Mouse (Mus musculus) heart, embryonic 16.5 days (tissue): ENCODE results near the gene Grid2. TPM values are rescaled to one million over a fixed set of nuclear protein-coding genes. Genes with fewer than 3 reads are reported as not detected.

Source experiments
- ATAC-seq: fragments of 200-750 bp; cut with Nextera tagmentation; replicated peaks from 2 replicates; pipeline ENCODE4 v1.8.0; 2017; ENCODE audit warnings: moderate number of reproducible peaks; ENCODE audit not compliant: insufficient read depth, low FRiP score; ENCODE audit errors: extremely low read depth
- H3K27ac ChIP-seq: fragments of 300-500 bp; sonication (generic); 2 replicates; pipeline ENCODE4 v1.5.1; 2014; ENCODE audit warnings: mild to moderate bottlenecking, low read length, control low read depth, moderate library complexity
- H3K27me3 ChIP-seq: fragments of 300-500 bp; sonication (generic); 2 replicates; pipeline ENCODE4 v1.6.1; 2014; ENCODE audit warnings: low read length, mixed read lengths; ENCODE audit not compliant: control insufficient read depth, insufficient read depth
- H3K36me3 ChIP-seq: fragments of 300-500 bp; sonication (generic); 2 replicates; pipeline ENCODE4 v1.6.1; 2014; ENCODE audit not compliant: control insufficient read depth, insufficient read depth
- H3K4me1 ChIP-seq: fragments of 300-500 bp; sonication (generic); 2 replicates; pipeline ENCODE4 v1.6.1; 2014; ENCODE audit warnings: low read length, mixed read lengths; ENCODE audit not compliant: control insufficient read depth, insufficient read depth
- H3K4me2 ChIP-seq: fragments of 300-500 bp; sonication (generic); 2 replicates; pipeline ENCODE4 v1.6.1; 2014; ENCODE audit warnings: low read depth, mild to moderate bottlenecking, control low read depth, low read length
- H3K4me3 ChIP-seq: fragments of 300-500 bp; sonication (generic); 2 replicates; pipeline ENCODE4 v1.5.1; 2014; ENCODE audit warnings: mild to moderate bottlenecking, control low read depth, low read length
- H3K9ac ChIP-seq: fragments of 300-500 bp; sonication (generic); 2 replicates; pipeline ENCODE4 v1.6.1; 2014; ENCODE audit warnings: low read length, control low read depth
- H3K9me3 ChIP-seq: fragments of 300-500 bp; sonication (generic); replicated peaks from 2 replicates; pipeline ENCODE4 v1.6.1; 2016; ENCODE audit warnings: low read length; ENCODE audit not compliant: control insufficient read depth
- WGBS: fragments of 180-500 bp; shearing (Covaris S2); extraction: QIAGEN DNeasy Blood & Tissue Kit; methylation state at CpG from one replicate; pipeline ENCODE4 v1.1.7; 2014; 5-methylcytosine and 5-hydroxymethylcytosine counted together
- polyA plus RNA-seq: library from polyadenylated mRNA; unstranded; fragments of >200 nt; fragmentation: Nextera tagmentation; extraction: Ambion mirVana; gene quantifications from 2 replicates; pipeline ENCODE4 v1.2.1, GENCODE M21; 2015

The Grid2 gene
- polyA plus RNA-seq, 1 experiment from 2014 or later: 0.55 TPM

DNA sequence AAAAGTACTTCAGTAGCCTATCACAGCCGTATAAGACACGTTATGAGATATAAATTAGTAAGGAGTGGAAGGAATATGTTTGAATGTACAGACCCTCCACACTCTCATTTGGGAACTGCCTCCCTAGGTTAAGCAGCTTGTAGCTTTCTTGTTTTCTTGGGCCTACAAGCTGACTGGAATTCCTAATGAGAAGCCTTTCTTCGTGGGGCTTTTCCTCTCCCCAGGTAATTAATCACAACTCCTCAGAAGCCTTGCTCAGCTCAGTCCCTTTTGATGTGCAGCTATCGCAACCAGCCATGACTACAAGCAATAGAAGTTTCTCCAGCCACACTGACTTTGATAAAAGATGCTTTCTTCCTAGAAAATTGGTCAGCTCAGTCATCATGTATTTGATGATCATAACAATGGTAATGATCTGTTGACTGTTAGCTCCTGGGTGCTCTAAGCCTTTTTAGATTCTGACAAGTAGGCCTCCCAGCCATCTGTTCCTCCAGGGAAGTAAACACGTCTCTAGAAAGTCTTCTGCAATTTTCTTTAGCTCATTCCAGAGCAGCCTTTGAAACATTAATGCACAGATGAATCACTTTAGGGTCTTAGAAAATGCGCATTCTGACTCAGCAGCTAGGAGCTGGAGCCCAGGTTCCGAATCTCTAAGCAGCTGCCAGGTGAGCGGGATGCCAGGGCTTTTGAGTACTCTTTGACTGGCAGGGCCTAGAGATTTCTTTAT, 946.9 kb downstream of the Grid2 start:
- Histone ChIP-seq H3K4me1 (no peaks in the 10 kb centered on the region), H3K27ac (no peak overlapping the region), H3K27me3 (no peaks in the 10 kb centered on the region), H3K36me3 (no peaks in the 10 kb centered on the region), H3K4me3 (no peak overlapping the region), H3K4me2 (no peak overlapping the region), H3K9ac (no peak overlapping the region), H3K9me3 (no peaks in the 10 kb centered on the region)
- ATAC-seq: no peak
- WGBS: 48% methylated on average over 8 of the region's 8 CpGs

DNA sequence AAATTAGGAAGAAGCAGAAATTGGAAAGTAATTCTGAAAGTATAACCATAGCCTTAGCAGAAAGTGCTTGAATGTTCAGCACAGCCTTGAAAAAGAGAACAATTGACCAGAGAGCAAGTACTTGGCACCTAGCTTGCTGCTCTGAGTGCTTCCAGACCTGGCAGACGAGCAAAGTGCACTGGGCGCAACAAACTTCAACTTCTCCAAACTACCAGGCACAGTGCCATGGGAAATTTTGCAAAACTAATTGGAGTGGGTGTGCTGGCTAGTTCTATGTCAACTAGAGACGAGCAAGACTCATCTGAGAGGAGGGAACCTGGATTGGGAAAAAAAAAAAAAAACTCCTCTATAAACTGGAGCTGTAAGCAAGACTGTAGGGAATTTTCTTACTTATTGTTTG, 980.7 kb downstream of the Grid2 start:
- Histone ChIP-seq H3K27ac (no peak overlapping the region), H3K9ac (no peak overlapping the region), H3K36me3 (no peaks in the 10 kb centered on the region), H3K4me2 (no peak overlapping the region), H3K27me3 (no peaks in the 10 kb centered on the region), H3K9me3 (no peaks in the 10 kb centered on the region), H3K4me3 (no peak overlapping the region), H3K4me1 (no peaks in the 10 kb centered on the region)
- no peak for ATAC-seq
- 44% methylated on average over 3 of the region's 3 CpGs for WGBS

DNA sequence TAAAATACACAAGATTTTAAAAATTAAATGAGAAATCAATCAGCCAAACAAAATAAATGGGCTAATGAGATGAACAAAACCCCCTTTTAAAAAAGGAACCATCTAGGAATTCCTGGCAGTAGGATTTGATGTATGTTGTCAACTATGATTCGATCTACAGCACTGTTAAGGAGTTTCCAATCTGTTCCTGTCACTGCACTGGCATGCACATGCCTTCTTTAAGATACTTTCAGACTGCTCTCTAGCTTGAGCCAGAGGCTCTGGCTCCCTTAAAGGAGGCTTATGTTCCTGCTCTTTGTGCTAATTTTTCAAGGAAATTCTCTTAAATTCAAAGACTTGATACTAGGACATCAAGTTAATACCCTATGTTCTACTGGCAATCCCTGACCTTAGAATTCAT, 984.9 kb downstream of the Grid2 start:
- no peaks in the 10 kb centered on the region for H3K27me3 ChIP-seq
- H3K36me3 ChIP-seq: no peaks in the 10 kb centered on the region
- 66% methylated on average over 1 of the region's 1 CpGs for WGBS
- H3K4me3 ChIP-seq: no peak overlapping the region
- no peaks in the 10 kb centered on the region for H3K4me1 ChIP-seq
- no peaks in the 10 kb centered on the region for H3K9me3 ChIP-seq
- H3K9ac ChIP-seq: no peak overlapping the region
- H3K4me2 ChIP-seq: no peak overlapping the region
- no peak overlapping the region for H3K27ac ChIP-seq
- no peak for ATAC-seq

- H3K9ac ChIP-seq: no peak overlapping the region
- ATAC-seq: no peak
- H3K4me1 ChIP-seq: no peaks in the 10 kb centered on the region
- WGBS: 66% methylated on average over 1 of the region's 1 CpGs
- no peaks in the 10 kb centered on the region for H3K36me3 ChIP-seq
- H3K27ac ChIP-seq: no peak overlapping the region
- H3K4me2 ChIP-seq: no peak overlapping the region
- no peaks in the 10 kb centered on the region for H3K9me3 ChIP-seq
- no peaks in the 10 kb centered on the region for H3K27me3 ChIP-seq
- H3K4me3 ChIP-seq: no peak overlapping the region
Observed at GRCm38 (mm10) chr6:64245951-64246350, 990.3 kb downstream of the Grid2 start.

- Histone ChIP-seq H3K4me2 (no peak overlapping the region), H3K36me3 (no peaks in the 10 kb centered on the region), H3K9me3 (no peaks in the 10 kb centered on the region), H3K9ac (no peak overlapping the region), H3K4me1 (no peaks in the 10 kb centered on the region), H3K4me3 (no peak overlapping the region), H3K27me3 (no peaks in the 10 kb centered on the region), H3K27ac (no peak overlapping the region)
- no peak for ATAC-seq
- 69% methylated on average over 1 of the region's 1 CpGs for WGBS
Observed at GRCm38 (mm10) chr6:64251041-64251440, 995.4 kb downstream of the Grid2 start.

- H3K4me3 ChIP-seq: no peak overlapping the region
- no peaks in the 10 kb centered on the region for H3K9me3 ChIP-seq
- H3K4me1 ChIP-seq: no peaks in the 10 kb centered on the region
- no peak overlapping the region for H3K4me2 ChIP-seq
- no peaks in the 10 kb centered on the region for H3K27me3 ChIP-seq
- H3K27ac ChIP-seq: no peak overlapping the region
- no peak for ATAC-seq
- WGBS: 74% methylated on average over 4 of the region's 4 CpGs
- H3K9ac ChIP-seq: no peak overlapping the region
- H3K36me3 ChIP-seq: no peaks in the 10 kb centered on the region
Observed at GRCm38 (mm10) chr6:64263517-64263916, 1007.8 kb downstream of the Grid2 start.

DNA sequence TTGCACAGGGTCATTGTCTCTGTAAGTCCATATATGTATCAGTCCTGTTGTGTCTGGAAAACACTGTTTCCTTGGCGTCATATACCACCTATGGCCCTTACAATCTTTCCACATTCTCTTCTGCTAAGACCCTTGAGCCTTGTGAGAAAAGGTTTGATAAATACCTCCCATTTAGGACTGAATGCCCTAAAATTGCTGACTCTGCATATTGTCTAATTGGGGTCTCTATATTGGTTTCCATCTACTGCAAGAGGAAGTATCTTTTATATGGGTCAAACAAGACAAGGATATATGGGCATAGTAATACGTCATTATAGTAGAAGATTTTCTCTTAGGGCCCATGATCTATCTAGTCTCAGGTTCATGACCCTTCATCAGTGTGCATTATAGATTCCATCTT, 1008.5 kb downstream of the Grid2 start:
- Histone ChIP-seq H3K4me2 (no peak overlapping the region), H3K4me1 (no peaks in the 10 kb centered on the region), H3K27ac (no peak overlapping the region), H3K9ac (no peak overlapping the region), H3K27me3 (no peaks in the 10 kb centered on the region), H3K9me3 (no peaks in the 10 kb centered on the region), H3K36me3 (no peaks in the 10 kb centered on the region), H3K4me3 (no peak overlapping the region)
- no peak for ATAC-seq
- WGBS: 84% methylated on average over 2 of the region's 2 CpGs

DNA sequence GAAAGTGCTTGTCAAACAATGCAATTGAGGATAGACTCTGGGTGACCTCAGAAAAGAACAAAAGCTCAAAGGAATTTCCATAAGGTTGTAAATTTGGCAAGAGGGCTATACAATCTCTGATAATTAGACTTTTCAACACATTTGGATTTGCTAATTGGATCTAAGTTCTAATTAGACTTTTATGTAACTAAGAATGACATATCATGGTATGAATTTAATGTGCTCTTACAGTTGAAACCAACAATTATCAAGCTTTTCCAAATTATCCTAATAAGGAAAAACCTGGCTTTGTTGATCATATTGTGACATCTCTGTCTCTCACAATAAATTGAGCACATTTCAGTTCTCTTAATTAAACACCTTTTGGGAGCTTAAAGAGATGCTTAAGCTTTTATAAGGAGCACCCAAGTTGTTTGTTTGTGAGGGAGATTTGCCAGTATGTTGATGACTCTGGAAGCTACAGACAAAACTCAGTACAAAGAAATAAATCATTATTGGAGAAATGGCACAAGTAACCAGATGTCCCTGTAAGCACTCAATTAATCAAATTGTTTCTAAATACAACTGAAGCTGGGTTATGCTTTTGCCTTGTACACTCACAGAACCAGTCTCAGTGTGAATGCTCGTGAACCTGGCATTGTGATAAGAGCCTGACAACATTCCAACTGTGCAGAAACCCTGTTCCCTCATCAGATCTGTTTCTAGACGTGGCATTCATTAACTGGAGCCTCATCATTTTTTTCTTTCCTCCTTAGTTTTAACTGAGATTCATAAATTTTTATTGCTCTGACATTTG, 1018.8 kb downstream of the Grid2 start:
- Histone ChIP-seq H3K9ac (no peak overlapping the region), H3K4me2 (no peak overlapping the region), H3K27me3 (no peaks in the 10 kb centered on the region), H3K4me1 (no peaks in the 10 kb centered on the region), H3K4me3 (no peak overlapping the region), H3K27ac (no peak overlapping the region), H3K36me3 (no peaks in the 10 kb centered on the region), H3K9me3 (no peaks in the 10 kb centered on the region)
- ATAC-seq: no peak
- WGBS: 18% methylated on average over 2 of the region's 2 CpGs

DNA sequence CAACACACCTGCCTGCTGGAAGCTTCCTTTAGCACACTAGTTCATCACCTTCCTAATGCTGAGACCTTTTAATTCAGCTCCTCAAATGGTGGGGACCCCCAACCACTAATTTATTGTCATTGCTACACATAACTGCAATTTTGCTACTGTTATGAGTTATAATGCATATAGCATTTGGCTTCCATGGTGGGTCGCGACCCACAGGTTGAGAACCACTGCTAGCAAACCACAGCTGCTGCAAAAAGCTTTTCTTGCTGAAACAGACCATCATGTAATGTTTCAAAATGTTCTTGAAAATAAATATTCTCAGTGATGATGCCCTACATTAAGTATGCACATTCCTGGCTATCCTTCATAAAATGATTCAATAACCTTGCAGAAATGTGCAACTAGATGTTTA, 1024.3 kb downstream of the Grid2 start:
- Histone ChIP-seq H3K27me3 (no peaks in the 10 kb centered on the region), H3K36me3 (no peaks in the 10 kb centered on the region), H3K27ac (no peak overlapping the region), H3K4me2 (no peak overlapping the region), H3K4me1 (no peaks in the 10 kb centered on the region), H3K9ac (no peak overlapping the region), H3K9me3 (no peaks in the 10 kb centered on the region), H3K4me3 (no peak overlapping the region)
- ATAC-seq: no peak
- 79% methylated on average over 2 of the region's 2 CpGs for whole genome bisulfite sequencing
